Mouse (Mus musculus): ENCODE results near the gene Smoc2. TPM values are rescaled to one million over a fixed set of nuclear protein-coding genes. Genes with fewer than 3 reads are reported as not detected.

Smoc2 gene
- polyA plus RNA-seq, 1 experiment from 2014 or later: 121 TPM

- Histone ChIP-seq H3K27me3 (replicated peaks) (peaks cover 35% of the 10 kb centered on the region), H3K36me3 (no peaks in the 10 kb centered on the region), H3K9ac (no peak overlapping the region), H3K27ac (peak overlapping the region; percentile 28; the same call in 1 of the 2 replicates), H3K4me3 (replicated peaks) (peak overlapping the region; percentile 59), H3K4me1 (peaks cover 17% of the 10 kb centered on the region), H3K9me3 (no peaks in the 10 kb centered on the region), H3K4me2 (peak overlapping the region; percentile 94)
- no peak for ATAC-seq (ENCODE audit: insufficient read depth, low FRiP score, low read depth)
- under 1% methylated on average over 31 of the region's 31 CpGs for WGBS
Measured at GRCm38 (mm10) chr17:14280425-14280833, 1.1 kb downstream of the Smoc2 start.

DNA sequence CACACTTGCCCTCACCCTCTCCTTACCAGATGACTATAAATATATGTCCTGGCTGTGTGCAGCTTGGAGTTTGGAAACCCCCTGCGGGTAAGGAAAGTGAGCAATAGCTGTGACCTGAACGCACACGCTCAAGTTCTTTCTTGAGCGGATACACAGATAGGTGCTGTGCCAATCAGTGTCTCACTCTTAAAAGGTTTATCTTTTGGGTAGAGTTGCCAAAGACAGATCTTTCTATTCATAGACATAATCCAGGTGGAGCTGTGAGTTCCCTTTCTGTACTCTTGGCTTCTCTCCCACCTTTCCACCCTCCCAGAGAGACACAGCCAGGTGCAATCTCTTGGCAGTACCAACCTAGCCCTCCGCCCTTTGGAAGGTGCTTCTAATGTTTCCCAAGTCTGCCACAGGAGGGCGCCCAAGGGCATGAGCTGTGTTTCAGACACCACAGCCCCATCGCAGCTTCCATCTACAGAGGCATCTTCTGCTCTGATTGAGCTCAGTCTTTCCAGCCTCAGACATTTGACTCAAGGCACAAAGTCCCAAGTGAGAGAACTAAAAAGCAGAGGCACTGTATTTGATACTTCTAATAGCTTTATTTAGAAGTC is 8.8 kb downstream of the Smoc2 start:
- H3K27me3 ChIP-seq (replicated peaks): no peaks in the 10 kb centered on the region
- ATAC-seq (ENCODE audit: insufficient read depth, low FRiP score, low read depth): peak; percentile 58; the same call in 1 of the 2 replicates

DNA sequence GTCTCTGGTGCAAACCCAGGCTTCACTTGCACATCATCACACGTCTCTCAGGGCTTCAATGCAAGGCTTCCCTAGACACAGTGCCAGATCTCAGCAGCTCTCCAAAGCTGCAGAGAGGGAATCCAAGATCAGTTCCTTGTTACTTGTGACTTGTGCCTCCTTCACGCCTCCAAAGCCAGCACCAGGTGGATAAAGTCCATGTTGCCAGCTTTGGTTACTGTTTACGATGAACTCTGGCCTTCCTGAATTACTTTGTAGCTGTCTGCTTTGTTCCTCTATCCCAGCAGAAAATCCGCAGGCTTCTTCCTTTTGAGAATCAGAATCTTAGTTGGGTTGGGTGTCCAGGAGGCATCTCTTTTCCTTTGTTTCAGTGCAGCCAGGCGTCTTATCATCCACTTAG is 14.3 kb downstream of the Smoc2 start:
- ATAC-seq (ENCODE audit: insufficient read depth, low FRiP score, low read depth): no peak
- Histone ChIP-seq H3K27ac (no peak overlapping the region), H3K36me3 (no peaks in the 10 kb centered on the region), H3K4me3 (replicated peaks) (no peak overlapping the region), H3K4me1 (0 out of 2 replicates have a peak, but pooled peaks cover 2% of the 10 kb centered on the region), H3K9me3 (no peaks in the 10 kb centered on the region), H3K27me3 (replicated peaks) (no peaks in the 10 kb centered on the region), H3K9ac (no peak overlapping the region), H3K4me2 (no peak overlapping the region)
- 60% methylated on average over 5 of the region's 5 CpGs for WGBS

More for the DNA sequence above, 8.8 kb downstream of the Smoc2 start:
- Histone ChIP-seq H3K36me3 (no peaks in the 10 kb centered on the region), H3K9me3 (no peaks in the 10 kb centered on the region), H3K4me2 (no peak overlapping the region), H3K27ac (no peak overlapping the region), H3K9ac (no peak overlapping the region), H3K4me1 (0 out of 2 replicates have a peak, but pooled peaks cover 5% of the 10 kb centered on the region), H3K4me3 (replicated peaks) (no peak overlapping the region)
- WGBS: 42% methylated on average over 7 of the region's 7 CpGs

DNA sequence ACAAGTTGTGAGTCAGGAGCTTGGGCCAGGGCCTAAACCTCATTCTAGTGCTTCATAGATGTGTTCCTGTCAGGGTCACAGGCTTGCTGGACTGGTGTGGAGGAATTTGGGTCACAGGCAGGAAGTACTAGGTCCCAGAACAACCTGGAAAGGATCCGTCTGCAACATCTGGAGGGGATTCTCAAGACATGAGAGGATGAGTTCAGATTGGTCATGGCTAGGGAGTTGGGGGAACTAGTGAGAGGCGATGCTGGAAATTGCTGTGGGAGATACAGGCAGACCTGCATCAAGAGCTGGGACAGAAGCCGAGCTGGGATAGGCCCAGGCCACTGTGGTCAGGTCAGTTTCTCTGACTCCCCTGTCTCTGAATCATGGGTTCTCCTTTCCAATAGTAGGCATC is 15.8 kb downstream of the Smoc2 start:
- no peaks in the 10 kb centered on the region for H3K36me3 ChIP-seq
- H3K27me3 ChIP-seq (replicated peaks): no peaks in the 10 kb centered on the region
- H3K9me3 ChIP-seq: no peaks in the 10 kb centered on the region
- ATAC-seq (ENCODE audit: insufficient read depth, low FRiP score, low read depth): no peak
- H3K27ac ChIP-seq: no peak overlapping the region
- WGBS: 83% methylated on average over 3 of the region's 3 CpGs
- no peak overlapping the region for H3K4me2 ChIP-seq
- H3K9ac ChIP-seq: no peak overlapping the region
- H3K4me3 ChIP-seq (replicated peaks): no peak overlapping the region
- H3K4me1 ChIP-seq: 0 out of 2 replicates have a peak, but pooled peaks cover 2% of the 10 kb centered on the region

- WGBS: 86% methylated on average over 5 of the region's 5 CpGs
Measured at GRCm38 (mm10) chr17:14300361-14300760, 21.1 kb downstream of the Smoc2 start.

GRCm38 (mm10) chr17:14301491-14302344 is 22.4 kb downstream of the Smoc2 start:
- no peaks in the 10 kb centered on the region for H3K4me1 ChIP-seq
- H3K9ac ChIP-seq: no peak overlapping the region
- H3K27me3 ChIP-seq (replicated peaks): no peaks in the 10 kb centered on the region
- H3K36me3 ChIP-seq: no peaks in the 10 kb centered on the region
- no peak overlapping the region for H3K4me3 ChIP-seq (replicated peaks)
- no peak overlapping the region for H3K4me2 ChIP-seq
- no peaks in the 10 kb centered on the region for H3K9me3 ChIP-seq
- ATAC-seq (ENCODE audit: insufficient read depth, low FRiP score, low read depth): no peak
- 43% methylated on average over 7 of the region's 7 CpGs for WGBS
- no peak overlapping the region for H3K27ac ChIP-seq

More at GRCm38 (mm10) chr17:14300361-14300760, 21.1 kb downstream of the Smoc2 start:
- H3K4me2 ChIP-seq: no peak overlapping the region
- ATAC-seq (ENCODE audit: insufficient read depth, low FRiP score, low read depth): no peak
- no peak overlapping the region for H3K4me3 ChIP-seq (replicated peaks)
- no peak overlapping the region for H3K27ac ChIP-seq
- H3K9ac ChIP-seq: no peak overlapping the region
- H3K4me1 ChIP-seq: no peaks in the 10 kb centered on the region
- no peaks in the 10 kb centered on the region for H3K27me3 ChIP-seq (replicated peaks)
- no peaks in the 10 kb centered on the region for H3K36me3 ChIP-seq
- no peaks in the 10 kb centered on the region for H3K9me3 ChIP-seq

GRCm38 (mm10) chr17:14302356-14302755 is 23.1 kb downstream of the Smoc2 start:
- Histone ChIP-seq H3K36me3 (no peaks in the 10 kb centered on the region), H3K4me1 (no peaks in the 10 kb centered on the region), H3K27ac (no peak overlapping the region), H3K9me3 (no peaks in the 10 kb centered on the region), H3K9ac (no peak overlapping the region), H3K27me3 (replicated peaks) (no peaks in the 10 kb centered on the region), H3K4me3 (replicated peaks) (no peak overlapping the region), H3K4me2 (no peak overlapping the region)
- ATAC-seq (ENCODE audit: insufficient read depth, low FRiP score, low read depth): no peak
- 50% methylated on average over 6 of the region's 6 CpGs for WGBS

GRCm38 (mm10) chr17:14303722-14304121 is 24.4 kb downstream of the Smoc2 start:
- H3K27me3 ChIP-seq (replicated peaks): no peaks in the 10 kb centered on the region
- H3K4me3 ChIP-seq (replicated peaks): no peak overlapping the region
- WGBS: 94% methylated on average over 6 of the region's 6 CpGs
- H3K27ac ChIP-seq: no peak overlapping the region
- H3K9me3 ChIP-seq: no peaks in the 10 kb centered on the region
- H3K4me1 ChIP-seq: no peaks in the 10 kb centered on the region
- H3K36me3 ChIP-seq: no peaks in the 10 kb centered on the region
- H3K4me2 ChIP-seq: no peak overlapping the region
- no peak for ATAC-seq (ENCODE audit: insufficient read depth, low FRiP score, low read depth)
- H3K9ac ChIP-seq: no peak overlapping the region

DNA sequence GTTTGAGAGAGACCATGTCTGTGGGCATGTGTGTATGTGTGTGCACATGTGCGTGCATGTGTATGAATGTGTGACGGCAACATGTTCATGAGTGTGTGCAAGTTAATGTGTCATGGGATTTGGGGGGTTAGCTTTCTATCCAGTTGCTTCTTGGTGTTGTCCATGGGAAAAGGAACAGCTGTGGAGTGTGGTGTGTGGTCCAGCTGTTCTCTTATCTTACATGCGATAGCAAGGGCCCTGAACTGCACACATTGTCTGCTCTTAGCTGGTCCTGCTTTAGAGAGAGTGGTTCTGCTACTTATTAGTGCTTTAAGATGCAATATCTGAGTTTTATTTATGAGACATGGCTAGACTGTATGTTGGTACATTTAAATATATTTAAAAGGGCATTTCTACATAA is 30.6 kb downstream of the Smoc2 start:
- H3K9me3 ChIP-seq: no peaks in the 10 kb centered on the region
- 57% methylated on average over 3 of the region's 3 CpGs for WGBS

DNA sequence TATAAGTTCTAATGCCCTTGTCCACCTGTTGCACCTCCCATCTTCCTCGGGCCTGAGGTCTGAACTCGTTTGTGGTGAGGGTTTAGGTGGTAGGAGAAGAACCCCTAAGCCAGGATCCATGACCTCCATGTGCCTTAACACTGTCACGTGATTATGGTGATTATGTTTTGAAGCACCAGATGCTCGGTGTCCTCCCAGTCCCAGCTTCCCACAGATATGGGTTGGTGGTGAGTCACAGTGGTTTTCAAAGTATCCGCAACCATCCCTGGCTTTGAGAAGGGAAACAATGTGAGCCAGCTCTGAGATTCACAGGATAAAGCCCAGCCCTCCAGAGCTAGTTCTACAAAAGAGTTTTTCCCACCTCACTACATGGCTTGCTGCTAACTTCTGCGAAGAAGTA is 33.1 kb downstream of the Smoc2 start:
- WGBS: 76% methylated on average over 6 of the region's 6 CpGs
- Histone ChIP-seq H3K36me3 (no peaks in the 10 kb centered on the region), H3K27ac (no peak overlapping the region), H3K9ac (no peak overlapping the region), H3K4me1 (no peaks in the 10 kb centered on the region), H3K4me3 (replicated peaks) (no peak overlapping the region), H3K27me3 (replicated peaks) (no peaks in the 10 kb centered on the region), H3K9me3 (no peaks in the 10 kb centered on the region), H3K4me2 (no peak overlapping the region)
- ATAC-seq (ENCODE audit: insufficient read depth, low FRiP score, low read depth): no peak

More for the DNA sequence above, 30.6 kb downstream of the Smoc2 start:
- Histone ChIP-seq H3K36me3 (no peaks in the 10 kb centered on the region), H3K27me3 (replicated peaks) (no peaks in the 10 kb centered on the region), H3K4me2 (no peak overlapping the region), H3K4me3 (replicated peaks) (no peak overlapping the region), H3K27ac (no peak overlapping the region), H3K9ac (no peak overlapping the region), H3K4me1 (no peaks in the 10 kb centered on the region)
- peak; percentile 58; the same call in 1 of the 2 replicates for ATAC-seq (ENCODE audit: insufficient read depth, low FRiP score, low read depth)

DNA sequence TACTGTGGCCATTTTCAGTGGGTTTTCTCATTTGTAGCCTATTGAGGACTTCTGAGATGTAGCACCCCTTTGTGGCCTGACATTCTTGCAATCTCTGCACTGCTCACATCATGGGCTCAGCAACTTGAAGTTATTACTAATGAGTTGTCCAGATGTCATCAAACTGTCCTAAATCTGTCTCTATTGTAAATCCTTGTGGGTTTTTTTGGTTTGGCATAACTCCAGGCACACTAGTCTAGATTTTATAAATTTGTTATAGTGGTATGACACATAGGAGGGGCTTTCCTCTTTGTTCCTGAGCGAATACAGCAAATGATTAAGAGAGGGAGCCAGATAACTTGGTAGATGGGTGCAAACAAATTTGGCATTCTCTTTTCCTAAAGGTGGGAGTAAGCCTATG is 35.0 kb downstream of the Smoc2 start:
- Histone ChIP-seq H3K9me3 (no peaks in the 10 kb centered on the region), H3K4me1 (no peaks in the 10 kb centered on the region), H3K27ac (no peak overlapping the region), H3K36me3 (no peaks in the 10 kb centered on the region), H3K27me3 (replicated peaks) (no peaks in the 10 kb centered on the region), H3K4me3 (replicated peaks) (no peak overlapping the region), H3K4me2 (no peak overlapping the region), H3K9ac (no peak overlapping the region)
- WGBS: 59% methylated on average over 1 of the region's 1 CpGs
- no peak for ATAC-seq (ENCODE audit: insufficient read depth, low FRiP score, low read depth)

- H3K36me3 ChIP-seq: no peaks in the 10 kb centered on the region
- no peak for ATAC-seq (ENCODE audit: insufficient read depth, low FRiP score, low read depth)
- no peak overlapping the region for H3K4me3 ChIP-seq (replicated peaks)
- no peaks in the 10 kb centered on the region for H3K4me1 ChIP-seq
- H3K27me3 ChIP-seq (replicated peaks): no peaks in the 10 kb centered on the region
- H3K27ac ChIP-seq: no peak overlapping the region
- 79% methylated on average over 7 of the region's 7 CpGs for WGBS
- H3K9me3 ChIP-seq: no peaks in the 10 kb centered on the region
- H3K4me2 ChIP-seq: no peak overlapping the region
- H3K9ac ChIP-seq: no peak overlapping the region
Measured at GRCm38 (mm10) chr17:14316536-14316935, 37.2 kb downstream of the Smoc2 start.

Measured in stomach, embryonic 15.5 days (tissue).